Mouse (Mus musculus): ENCODE measurements around the gene Card10. TPM values are rescaled to one million over a fixed set of nuclear protein-coding genes. Genes with fewer than 3 reads are reported as not detected.

The Card10 gene
- polyA plus RNA-seq, 1 experiment, result 5.9 TPM

GRCm38 (mm10) chr15:78835200-78836085, 32.6 kb upstream of the Card10 start:
- no peak overlapping the region for H3K4me3 ChIP-seq (ENCODE audit: insufficient read depth, low read length)
- peaks cover 11% of the 10 kb centered on the region for H3K4me1 ChIP-seq (ENCODE audit: control insufficient read depth, insufficient read depth, low read length)
- H3K27ac ChIP-seq (ENCODE audit: insufficient read depth, low read length), result peak overlapping the region; percentile 60
- TF ChIP-seq CTCF (IDR thresholded peaks at IDR 0.05; ENCODE audit: borderline replicate concordance, insufficient read depth, low read length) (no peak), POLR2A (IDR thresholded peaks at IDR 0.05; ENCODE audit: low read depth, low read length) (no peak)

DNA sequence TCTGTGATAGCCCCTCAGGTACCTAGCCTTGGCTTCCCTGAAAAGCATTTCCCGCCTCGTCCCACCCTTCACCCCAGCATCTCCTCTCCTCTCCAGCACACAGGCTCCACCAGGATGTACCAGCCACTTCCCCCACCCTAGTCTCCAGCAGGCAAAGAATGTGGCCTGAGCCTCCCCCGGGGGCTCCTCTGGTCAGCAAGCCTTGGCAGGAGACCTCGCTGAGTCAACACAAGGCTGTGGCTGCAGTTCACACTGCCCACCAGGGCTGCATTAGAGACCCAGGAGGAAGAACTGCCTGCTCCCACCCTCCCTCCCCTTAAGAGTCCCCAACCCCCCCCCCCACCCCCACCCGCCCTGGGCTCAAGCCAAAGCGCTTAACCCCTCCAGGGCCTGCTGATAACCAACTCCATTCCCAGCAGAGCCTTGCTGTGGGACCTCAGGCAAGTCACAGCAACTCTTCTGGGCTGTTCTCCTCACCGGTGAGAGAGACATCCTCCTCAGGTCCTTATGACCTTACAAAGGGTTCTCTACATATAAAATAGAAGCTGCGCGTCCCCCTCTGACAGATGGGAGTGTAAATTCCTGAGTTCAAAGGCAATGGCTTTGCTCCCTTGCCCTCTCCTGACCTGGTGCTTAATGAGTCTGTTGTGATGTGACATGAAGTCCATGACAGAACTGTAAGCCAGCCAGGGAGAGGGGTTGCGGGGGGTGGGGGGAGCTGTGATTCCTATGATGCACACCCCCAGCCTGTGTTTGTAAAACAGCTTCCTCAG, 31.6 kb upstream of the Card10 start:
- H3K4me1 ChIP-seq (ENCODE audit: control insufficient read depth, insufficient read depth, low read length), result peaks cover 11% of the 10 kb centered on the region
- H3K27ac ChIP-seq (ENCODE audit: insufficient read depth, low read length), result peak overlapping the region; percentile 74

GRCm38 (mm10) chr15:78833582-78833981, 30.7 kb upstream of the Card10 start:
- Histone ChIP-seq H3K4me3 (ENCODE audit: insufficient read depth, low read length) (no peak overlapping the region), H3K4me1 (ENCODE audit: control insufficient read depth, insufficient read depth, low read length) (peaks cover 11% of the 10 kb centered on the region), H3K27ac (ENCODE audit: insufficient read depth, low read length) (peak overlapping the region; percentile 74)
- TF ChIP-seq POLR2A (IDR thresholded peaks at IDR 0.05; ENCODE audit: low read depth, low read length), result no peak

More for the DNA sequence above, 31.6 kb upstream of the Card10 start:
- H3K4me3 ChIP-seq (ENCODE audit: insufficient read depth, low read length), result no peak overlapping the region
- no peak for TF ChIP-seq POLR2A (IDR thresholded peaks at IDR 0.05; ENCODE audit: low read depth, low read length)
- no peak for TF ChIP-seq CTCF (IDR thresholded peaks at IDR 0.05; ENCODE audit: borderline replicate concordance, insufficient read depth, low read length)

DNA sequence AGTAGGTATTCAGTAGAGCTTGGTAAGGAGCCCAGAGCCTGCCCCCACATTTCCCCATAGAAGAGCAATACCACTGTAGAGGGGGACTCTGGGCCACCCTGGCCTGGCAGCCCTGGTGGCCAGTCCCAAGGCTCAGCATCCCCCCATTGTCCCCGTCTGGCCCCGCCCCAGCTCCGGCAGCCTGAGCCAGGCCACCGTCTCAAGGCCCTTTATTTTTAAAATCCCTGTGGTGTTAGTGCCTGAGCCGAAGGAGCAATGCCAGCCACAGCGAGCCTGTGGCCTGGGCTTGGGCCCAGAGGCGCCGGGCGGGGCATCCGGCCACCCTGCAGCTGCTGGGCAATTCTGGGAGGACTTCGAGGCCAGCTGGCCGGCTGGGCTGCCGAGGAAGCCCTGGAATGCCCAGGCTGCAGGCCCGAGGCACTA, 29.9 kb upstream of the Card10 start:
- H3K27ac ChIP-seq (ENCODE audit: insufficient read depth, low read length), result peak overlapping the region; percentile 74
- peaks cover 11% of the 10 kb centered on the region for H3K4me1 ChIP-seq (ENCODE audit: control insufficient read depth, insufficient read depth, low read length)
- H3K4me3 ChIP-seq (ENCODE audit: insufficient read depth, low read length), result no peak overlapping the region
- TF ChIP-seq CTCF (IDR thresholded peaks at IDR 0.05; ENCODE audit: borderline replicate concordance, insufficient read depth, low read length) (no peak), POLR2A (IDR thresholded peaks at IDR 0.05; ENCODE audit: low read depth, low read length) (no peak)

- no peak for TF ChIP-seq POLR2A (IDR thresholded peaks at IDR 0.05; ENCODE audit: low read depth, low read length)
- no peak for TF ChIP-seq CTCF (IDR thresholded peaks at IDR 0.05; ENCODE audit: borderline replicate concordance, insufficient read depth, low read length)
- Histone ChIP-seq H3K4me1 (ENCODE audit: control insufficient read depth, insufficient read depth, low read length) (peaks cover 11% of the 10 kb centered on the region), H3K27ac (ENCODE audit: insufficient read depth, low read length) (no peak overlapping the region), H3K4me3 (ENCODE audit: insufficient read depth, low read length) (no peak overlapping the region)
Measured at GRCm38 (mm10) chr15:78831720-78832657, 29.1 kb upstream of the Card10 start.

- no peak for TF ChIP-seq CTCF (IDR thresholded peaks at IDR 0.05; ENCODE audit: borderline replicate concordance, insufficient read depth, low read length)
- TF ChIP-seq POLR2A (IDR thresholded peaks at IDR 0.05; ENCODE audit: low read depth, low read length), result no peak
- peaks cover 6% of the 10 kb centered on the region for H3K4me1 ChIP-seq (ENCODE audit: control insufficient read depth, insufficient read depth, low read length)
- H3K4me3 ChIP-seq (ENCODE audit: insufficient read depth, low read length), result no peak overlapping the region
- no peak overlapping the region for H3K27ac ChIP-seq (ENCODE audit: insufficient read depth, low read length)
Measured at GRCm38 (mm10) chr15:78830742-78831719, 28.2 kb upstream of the Card10 start.

GRCm38 (mm10) chr15:78829636-78830035, 26.8 kb upstream of the Card10 start:
- H3K4me1 ChIP-seq (ENCODE audit: control insufficient read depth, insufficient read depth, low read length), result no peaks in the 10 kb centered on the region
- no peak overlapping the region for H3K4me3 ChIP-seq (ENCODE audit: insufficient read depth, low read length)
- peak; percentile 24; the same call in 1 of the 2 replicates for TF ChIP-seq CTCF (IDR thresholded peaks at IDR 0.05; ENCODE audit: borderline replicate concordance, insufficient read depth, low read length)
- no peak for TF ChIP-seq POLR2A (IDR thresholded peaks at IDR 0.05; ENCODE audit: low read depth, low read length)
- no peak overlapping the region for H3K27ac ChIP-seq (ENCODE audit: insufficient read depth, low read length)

DNA sequence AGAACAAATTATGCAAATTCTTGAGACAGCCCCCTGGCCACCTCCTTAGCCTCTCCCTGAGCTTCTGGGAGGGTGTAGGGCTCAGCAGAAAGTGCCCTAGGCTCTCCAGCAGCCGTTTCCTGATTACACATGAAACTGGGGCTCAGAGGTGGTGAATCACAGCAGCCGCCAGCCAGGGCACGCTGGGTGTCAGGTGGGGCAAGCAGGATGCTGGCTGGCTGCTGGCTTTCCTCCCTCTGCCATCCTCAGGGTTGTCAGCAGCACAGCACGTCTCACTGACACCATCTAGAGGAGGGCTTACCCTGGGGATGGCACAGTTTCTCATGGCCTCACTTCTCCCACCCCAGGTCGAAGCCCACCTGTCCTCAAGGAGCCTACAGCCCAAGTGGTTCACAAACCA, 25.5 kb upstream of the Card10 start:
- Histone ChIP-seq H3K4me1 (ENCODE audit: control insufficient read depth, insufficient read depth, low read length) (no peaks in the 10 kb centered on the region), H3K4me3 (ENCODE audit: insufficient read depth, low read length) (no peak overlapping the region), H3K27ac (ENCODE audit: insufficient read depth, low read length) (no peak overlapping the region)
- TF ChIP-seq CTCF (IDR thresholded peaks at IDR 0.05; ENCODE audit: borderline replicate concordance, insufficient read depth, low read length), result no peak; the same call in 1 of the 2 replicates

Measured in embryonic fibroblast, embryonic 13.5 days (primary cell).